14 mouse cellular contexts compared by ENCODE assay signal in the genomic region with DNA sequence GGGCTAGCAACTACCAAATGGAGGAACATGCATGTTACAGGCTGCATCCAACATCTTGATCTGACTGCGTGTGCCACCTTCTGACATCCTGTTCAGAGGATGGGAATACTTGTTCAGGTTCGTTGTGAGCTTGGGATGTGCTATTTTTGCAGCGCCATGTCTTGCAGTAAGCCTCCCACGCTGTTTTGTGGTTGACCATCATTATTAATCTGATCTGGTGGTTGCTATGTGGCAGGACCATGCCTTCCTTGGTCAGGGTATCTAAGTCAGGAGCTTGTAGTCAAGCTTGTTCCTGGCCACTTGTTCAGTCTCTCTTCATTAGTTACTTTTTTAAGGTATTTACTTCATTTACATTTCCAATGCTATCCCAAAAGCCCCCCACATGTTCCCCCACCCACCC. TPM values are rescaled to one million over a fixed set of nuclear protein-coding genes. Genes with fewer than 3 reads are reported as not detected.
A peak's percentile ranks its signal among the peaks of the same experiment; 100 is the strongest.
DNase-seq lines count a peak whose midpoint lies in the region; TF ChIP-seq lines count a peak whose summit lies in the region.
"Had no signal": no experiment of that assay in that cellular context is flagged by ENCODE, and none has a peak within 500 bp of the region (broad histone marks: within the 10 kb centered on the region; RNA-seq: fewer than 3 reads in every experiment).

No protein-coding gene starts in this region.

- no peak for TF ChIP-seq CTCF in testis, adult 2 months (IDR thresholded peaks at IDR 0.05; ENCODE audit: control insufficient read depth, insufficient read depth, insufficient replicate concordance, low read depth, low read length)

- H3K4me2 ChIP-seq in myocyte (ENCODE audit: low read depth), result peak overlapping the region; percentile 96
- H3K4me2 ChIP-seq: forebrain, embryonic 13.5 days; heart, embryonic 12.5 days; hindbrain, embryonic 15.5 days had no signal

- TF ChIP-seq POLR2A in testis, adult 2 months (IDR thresholded peaks at IDR 0.05; ENCODE audit: control insufficient read depth, low read depth, low read length), result no peak
- no peak for TF ChIP-seq POLR2A in myocyte (IDR thresholded peaks at IDR 0.05; ENCODE audit: insufficient read length, low read depth)

- H3K4me1 ChIP-seq in testis, adult 2 months (ENCODE audit: control insufficient read depth, insufficient read depth, low read length), result no peaks in the 10 kb centered on the region
- peaks cover 8% of the 10 kb centered on the region for H3K4me1 ChIP-seq in embryonic facial prominence, embryonic 10.5 days
- H3K4me1 ChIP-seq: heart, embryonic 12.5 days; hindbrain, embryonic 15.5 days had no signal

- H3K9me3 ChIP-seq in embryonic facial prominence, embryonic 10.5 days, result no peaks in the 10 kb centered on the region
- H3K9me3 ChIP-seq: forebrain, embryonic 13.5 days; heart, embryonic 12.5 days; hindbrain, embryonic 15.5 days had no signal

- no peak overlapping the region for H3K27ac ChIP-seq in testis, adult 2 months (ENCODE audit: control insufficient read depth, insufficient read depth, low read depth, low read length)
- no peak overlapping the region for H3K27ac ChIP-seq in embryonic facial prominence, embryonic 10.5 days (replicated peaks)
- H3K27ac ChIP-seq: forebrain, embryonic 13.5 days; hindbrain, embryonic 15.5 days had no signal

- H3K79me2 ChIP-seq in myocyte (ENCODE audit: control insufficient read depth, insufficient read depth), result no peaks in the 10 kb centered on the region

- no peak for DNase-seq in testis, postnatal 14 days (ENCODE audit: low spot score)
- DNase-seq in embryonic facial prominence, embryonic 10.5 days (ENCODE audit: low spot score), result peak; percentile 7
- DNase-seq in embryo, embryonic 9.5 days (ENCODE audit: extremely low spot score), result no peak
- no peak for DNase-seq in kidney, postnatal 14 days
- DNase-seq: adrenal gland, postnatal 10 days; cerebellum, adult 11-12 months; cerebellum, adult 9-11 months; cerebellum, postnatal 36 days; gastrocnemius, postnatal 10 days had no signal

- peak overlapping the region; percentile 1; the same call in 1 of the 2 replicates for H3K4me3 ChIP-seq in testis, adult 2 months (ENCODE audit: control insufficient read depth, low read depth, low read length)
- H3K4me3 ChIP-seq in embryonic facial prominence, embryonic 10.5 days, result no peak overlapping the region
- H3K4me3 ChIP-seq in myocyte, result no peak overlapping the region
- H3K4me3 ChIP-seq: forebrain, embryonic 13.5 days; heart, embryonic 12.5 days; hindbrain, embryonic 15.5 days had no signal

- H3K36me3 ChIP-seq in testis, adult 2 months (ENCODE audit: control insufficient read depth, insufficient read depth, low read length), result no peaks in the 10 kb centered on the region
- H3K36me3 ChIP-seq in embryonic facial prominence, embryonic 10.5 days (replicated peaks), result no peaks in the 10 kb centered on the region
- H3K36me3 ChIP-seq in myocyte (ENCODE audit: control insufficient read depth, insufficient read depth), result no peaks in the 10 kb centered on the region
- H3K36me3 ChIP-seq: heart, embryonic 12.5 days; hindbrain, embryonic 15.5 days had no signal

- 91% methylated on average over 4 of the region's 4 CpGs for WGBS in embryonic facial prominence, embryonic 10.5 days

- no peak overlapping the region for H3ac ChIP-seq in myocyte (ENCODE audit: control insufficient read depth, insufficient read length)

- no peaks in the 10 kb centered on the region for H3K27me3 ChIP-seq in testis, adult 2 months (ENCODE audit: control insufficient read depth, insufficient read depth, low read length)
- H3K27me3 ChIP-seq in embryonic facial prominence, embryonic 10.5 days (replicated peaks; ENCODE audit: low read depth, poor library complexity, severe bottlenecking), result no peaks in the 10 kb centered on the region
- H3K27me3 ChIP-seq in myocyte (ENCODE audit: control insufficient read depth, insufficient read depth, insufficient read length), result no peaks in the 10 kb centered on the region
- H3K27me3 ChIP-seq: forebrain, embryonic 13.5 days; heart, embryonic 12.5 days; hindbrain, embryonic 15.5 days had no signal

TF ChIP-seq in myocyte, 11 proteins besides CTCF, POLR2A, EP300 and RAD21:
- TF ChIP-seq TCF12 (IDR thresholded peaks at IDR 0.05; ENCODE audit: insufficient read depth, poor library complexity, severe bottlenecking) (no peak), POLR2AphosphoS2 (IDR thresholded peaks at IDR 0.05; ENCODE audit: insufficient read length, low read depth) (no peak), MYOG (IDR thresholded peaks at IDR 0.05; ENCODE audit: control insufficient read depth in 1 of 3, insufficient read depth in 1 of 3, insufficient read length in 2 of 3, low read depth in 2 of 3) (no peak), CEBPB (IDR thresholded peaks at IDR 0.05; ENCODE audit: insufficient read depth, poor library complexity, severe bottlenecking) (no peak), USF1 (IDR thresholded peaks at IDR 0.05; ENCODE audit: low read depth) (no peak), TCF3 (IDR thresholded peaks at IDR 0.05; ENCODE audit: insufficient read length, low read depth) (no peak), MYOD1 (IDR thresholded peaks at IDR 0.05; ENCODE audit: control insufficient read depth in 1 of 3, insufficient read length in 2 of 3, low read depth in 2 of 3) (peak in 1 of 3 experiments; percentile 13)

RNA-seq across cellular contexts. Expression of gene Adamtsl3, which starts 24.7 kb away (rescaled TPM):
- polyA plus RNA-seq in testis, adult 2 months (2012; rRNA removed), result 0.43 and 0.45 TPM in 2 replicates
- 0.14 and 0.45 TPM in 2 replicates for polyA plus RNA-seq in embryonic facial prominence, embryonic 10.5 days (2016; fragmentation: Nextera tagmentation; extraction: Ambion mirVana)
- polyA plus RNA-seq in myocyte (2012; fragmentation: generic; extraction: Trizol), result 4.4 TPM
